Mouse (Mus musculus) liver, adult 2 months (tissue): Measurements from ENCODE around the gene Pigo.

Experiments used
- CTCF ChIP-seq: fragments of 200-500 bp; IDR thresholded peaks from 2 replicates; pipeline ENCODE4 v1.5.1; 2011; ENCODE audit warnings: low read depth, low read length, control low read depth
- POLR2A ChIP-seq: fragments of 200-500 bp; IDR thresholded peaks from 2 replicates; pipeline ENCODE4 v1.6.1; 2011; ENCODE audit warnings: low read length, control low read depth; ENCODE audit not compliant: insufficient read depth; ENCODE audit errors: extremely low read depth

DNA sequence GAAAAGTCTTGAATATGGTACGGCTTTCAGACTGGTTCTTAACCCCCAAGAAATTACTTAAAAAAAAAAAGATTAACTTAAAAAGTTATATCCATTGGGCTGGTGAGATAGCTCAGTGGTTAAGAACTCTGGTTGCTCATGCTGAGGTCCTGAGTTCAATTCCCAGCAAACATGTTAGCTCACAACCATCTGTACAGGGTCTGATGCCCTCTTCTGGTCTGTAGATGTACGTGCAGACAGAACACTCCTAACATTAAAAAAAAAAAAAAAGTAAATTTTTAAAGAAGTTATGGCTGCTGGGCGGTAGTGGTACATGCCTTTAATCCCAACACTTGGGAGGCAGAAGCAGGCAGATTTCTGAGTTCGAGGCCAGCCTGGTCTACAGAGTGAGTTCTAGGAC is 47.6 kb downstream of the Pigo start:
- TF ChIP-seq POLR2A (no peak), CTCF (0 out of 2 replicates have a peak, but pooled peaks have one; percentile 9)
